Mouse (Mus musculus): ENCODE measurements around the gene Hoxd9.

The Hoxd9 gene

DNA sequence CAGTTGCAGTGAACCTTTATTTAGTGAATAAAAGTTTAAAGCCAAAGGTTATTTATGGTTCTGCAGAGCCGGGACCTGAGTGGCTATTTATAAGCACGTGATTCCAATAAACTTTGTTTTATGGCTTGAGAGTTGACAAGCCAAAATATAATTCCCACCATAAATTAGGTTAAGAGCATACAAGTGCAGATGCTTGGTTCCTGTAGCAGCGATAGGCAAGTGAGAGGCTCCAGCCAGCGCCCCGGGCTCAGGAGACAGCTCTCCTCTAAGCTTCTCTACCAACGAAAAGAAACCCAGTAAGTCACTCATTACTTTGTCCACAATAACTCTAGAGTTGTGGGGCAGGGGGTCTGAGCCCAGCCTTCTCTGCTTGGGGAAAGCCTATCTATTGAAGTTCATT, 24.4 kb downstream of the Hoxd9 start:
- in situ Hi-C loops (cut with MboI; ENCODE audit: unreplicated experiment in 2 of 2), result loop anchor here (25.0 kb wide), 4 partner anchors 340 to 1240 kb away; no protein-coding TSS in a partner anchor

DNA sequence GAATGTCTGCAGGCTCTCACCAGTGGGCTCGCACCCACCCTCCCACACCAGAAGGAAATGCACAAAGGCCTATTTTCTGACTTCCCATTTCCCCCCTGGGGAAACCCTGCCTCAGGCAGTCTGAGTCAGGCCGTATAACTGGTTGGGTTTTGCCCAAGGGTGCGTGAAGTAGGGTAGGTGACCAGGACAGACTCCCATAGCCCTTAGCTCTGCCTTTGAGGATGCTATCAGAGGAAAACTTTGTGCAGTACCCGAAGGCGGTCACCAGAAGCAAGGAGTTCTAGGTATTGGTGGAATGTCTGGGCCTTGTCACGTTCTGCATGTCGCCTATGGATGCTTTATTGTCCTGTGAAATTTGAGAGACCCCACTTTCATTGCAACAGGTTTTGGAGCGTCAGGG, 25.4 kb downstream of the Hoxd9 start:
- in situ Hi-C loops (cut with MboI; ENCODE audit: unreplicated experiment in 2 of 2), result loop anchor here (25.0 kb wide), 4 partner anchors 339 to 1239 kb away; no protein-coding TSS in a partner anchor

DNA sequence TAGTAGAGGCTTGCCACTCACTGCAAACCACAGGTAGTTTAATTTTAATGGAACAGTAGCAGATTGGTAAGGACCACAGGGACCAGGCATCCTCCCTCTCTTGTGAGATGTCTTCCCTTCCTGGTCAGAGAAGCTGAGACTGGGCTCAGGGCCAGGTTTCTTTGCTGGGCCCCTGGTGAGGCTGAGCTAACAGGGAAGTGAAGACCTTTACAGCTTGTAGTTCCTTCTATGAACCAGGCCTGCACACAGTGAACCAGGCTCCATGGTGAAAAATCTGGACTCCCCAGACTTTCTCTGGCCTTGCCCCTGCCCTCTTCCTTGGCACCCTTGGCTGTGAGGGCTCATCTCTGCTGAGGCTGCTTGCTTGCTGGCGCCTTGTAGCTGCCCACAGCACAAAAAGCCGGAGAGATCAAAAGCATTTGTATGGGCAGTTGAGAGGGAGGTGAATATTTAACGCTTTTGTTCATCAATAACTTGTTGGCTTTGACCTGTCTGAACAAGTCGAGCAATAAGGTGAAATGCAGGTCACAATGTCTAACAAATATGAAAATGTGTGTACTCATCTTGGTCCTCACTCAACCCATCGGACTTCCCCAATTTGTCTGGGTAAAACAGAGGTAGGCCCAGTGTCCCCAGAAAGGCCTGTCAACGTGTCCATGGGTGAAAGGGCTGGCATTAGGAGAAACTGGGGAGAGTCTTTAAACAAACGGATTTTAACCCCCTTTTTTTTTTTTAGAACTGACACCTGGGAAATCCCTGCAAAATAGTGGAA, 26.9 kb downstream of the Hoxd9 start:
- in situ Hi-C loops (cut with MboI; ENCODE audit: unreplicated experiment in 2 of 2), result loop anchor here (25.0 kb wide), 5 partner anchors 338 to 1288 kb away; no protein-coding TSS in a partner anchor

DNA sequence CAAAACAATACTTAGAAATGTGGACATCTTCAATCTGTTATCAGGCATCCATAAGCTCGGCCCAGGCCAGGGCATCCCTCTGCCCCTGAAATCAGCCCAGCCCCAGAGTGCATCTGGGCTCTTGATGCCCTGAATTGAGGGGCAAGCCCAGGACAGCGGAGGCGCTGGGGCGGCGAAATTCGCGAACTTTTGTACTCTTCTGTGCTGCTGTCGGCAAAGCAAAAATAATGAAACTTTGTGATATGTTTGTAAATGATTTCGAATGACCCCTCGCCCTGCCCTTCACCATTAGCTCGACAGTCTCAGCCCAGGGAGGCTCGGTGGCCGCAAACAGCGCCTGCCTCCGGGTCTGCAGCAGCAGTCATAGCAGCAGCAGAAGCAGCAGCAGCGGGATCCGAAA, 27.6 kb downstream of the Hoxd9 start:
- in situ Hi-C loops (cut with MboI; ENCODE audit: unreplicated experiment in 2 of 2), result loop anchor here in 1 of 2 experiments (25.0 kb wide), 1 partner anchor 1287 kb away; no protein-coding TSS in a partner anchor

DNA sequence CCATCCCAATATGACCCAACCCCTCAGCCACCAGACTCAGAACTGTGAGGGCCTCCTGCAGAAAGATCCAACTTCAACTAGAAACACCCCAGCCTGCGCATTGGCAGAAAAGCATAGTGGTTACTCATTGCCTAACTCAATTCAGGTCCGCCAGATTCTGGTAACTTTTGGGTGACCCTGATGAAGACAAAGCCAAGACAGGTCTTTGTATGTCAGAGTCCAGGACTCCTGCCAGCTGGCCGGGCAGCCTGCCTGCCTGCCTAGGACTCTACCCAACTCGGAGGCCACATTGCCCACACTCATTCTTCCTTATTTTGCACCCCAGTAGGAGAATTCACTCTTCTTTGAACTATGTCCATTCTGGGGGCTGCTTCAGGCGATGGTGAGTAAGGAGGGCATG, 29.0 kb downstream of the Hoxd9 start, which contains the start of gene Gm28230:
Gm28230 (plus strand) TSS at position 178 of the 400 bp plus-strand sequence.
- in situ Hi-C loops (cut with MboI; ENCODE audit: unreplicated experiment in 2 of 2), result loop anchor here in 1 of 2 experiments (25.0 kb wide), 1 partner anchor 1286 kb away; no protein-coding TSS in a partner anchor

DNA sequence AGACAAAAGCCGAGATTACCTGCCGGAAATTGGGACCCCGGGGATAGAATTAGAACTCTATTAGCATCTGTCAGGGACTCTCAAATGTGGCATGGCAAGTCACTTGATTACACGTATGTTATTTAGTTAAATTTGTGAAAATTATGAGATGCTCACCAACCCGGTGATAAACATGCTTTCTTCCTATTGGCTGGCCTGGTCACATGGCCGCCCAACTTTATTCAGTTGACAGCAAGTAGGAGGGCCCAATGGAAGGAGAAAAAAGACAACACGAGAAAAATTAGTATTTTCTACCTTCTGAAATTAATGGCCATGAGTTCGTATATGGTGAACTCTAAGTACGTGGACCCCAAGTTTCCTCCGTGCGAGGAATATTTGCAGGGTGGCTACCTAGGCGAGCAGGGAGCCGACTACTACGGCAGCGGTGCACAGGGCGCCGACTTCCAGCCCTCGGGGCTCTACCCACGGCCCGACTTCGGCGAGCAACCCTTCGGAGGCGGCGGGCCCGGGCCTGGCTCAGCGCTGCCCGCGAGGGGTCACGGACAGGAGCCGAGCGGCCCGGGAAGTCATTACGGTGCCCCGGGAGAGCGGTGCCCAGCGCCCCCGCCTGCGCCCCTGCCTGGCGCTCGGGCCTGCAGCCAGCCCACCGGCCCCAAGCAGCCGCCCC, 29.6 kb downstream of the Hoxd9 start:
- in situ Hi-C loops (cut with MboI; ENCODE audit: unreplicated experiment in 2 of 2), result loop anchor here in 1 of 2 experiments (25.0 kb wide), 1 partner anchor 1285 kb away; no protein-coding TSS in a partner anchor

DNA sequence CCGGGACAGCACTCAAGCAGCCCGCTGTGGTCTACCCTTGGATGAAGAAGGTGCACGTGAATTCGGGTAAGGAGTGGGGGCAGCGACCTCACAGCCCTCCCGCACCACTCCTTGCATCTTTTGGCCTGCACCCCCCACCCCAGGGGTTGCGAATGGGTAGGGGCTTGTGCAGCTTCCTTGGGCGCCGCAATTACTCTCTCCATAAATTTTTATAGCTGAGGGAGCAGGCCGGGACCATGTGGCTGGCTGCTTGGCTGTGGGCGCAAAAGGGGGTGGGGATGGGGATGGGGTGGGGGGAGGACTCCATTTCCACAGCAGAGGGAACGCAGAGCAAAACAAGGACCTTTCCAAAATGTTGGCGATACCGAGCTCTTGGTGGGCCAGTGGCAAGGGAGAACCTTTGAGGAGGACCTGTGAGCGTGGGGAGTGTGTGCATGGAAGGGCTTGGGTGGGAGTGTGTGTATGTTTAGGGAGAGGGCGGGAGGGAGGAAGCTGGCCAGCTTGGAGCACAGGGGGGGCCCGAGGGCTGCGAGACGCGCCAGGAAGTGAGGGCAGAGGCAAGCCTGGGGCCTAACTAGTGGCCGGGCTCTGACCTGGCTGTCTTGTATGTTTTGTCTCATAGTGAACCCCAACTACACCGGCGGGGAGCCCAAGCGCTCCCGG, 30.2 kb downstream of the Hoxd9 start:
- in situ Hi-C loops (cut with MboI; ENCODE audit: unreplicated experiment in 2 of 2), result loop anchor here in 1 of 2 experiments (25.0 kb wide), 1 partner anchor 1285 kb away; no protein-coding TSS in a partner anchor

DNA sequence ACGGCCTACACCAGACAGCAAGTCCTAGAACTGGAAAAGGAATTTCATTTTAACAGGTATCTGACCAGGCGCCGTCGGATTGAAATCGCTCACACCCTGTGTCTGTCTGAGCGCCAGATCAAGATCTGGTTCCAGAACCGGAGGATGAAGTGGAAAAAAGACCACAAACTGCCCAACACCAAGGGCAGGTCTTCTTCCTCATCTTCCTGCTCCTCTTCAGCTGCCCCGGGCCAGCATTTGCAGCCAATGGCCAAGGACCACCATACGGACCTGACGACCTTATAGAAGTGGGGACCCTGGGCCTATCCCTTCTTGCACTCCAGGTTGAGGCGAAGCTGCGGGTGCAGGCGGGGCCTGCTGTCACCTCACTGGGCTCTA, 30.8 kb downstream of the Hoxd9 start:
- in situ Hi-C loops (cut with MboI; ENCODE audit: unreplicated experiment in 2 of 2), result loop anchor here in 1 of 2 experiments (25.0 kb wide), 1 partner anchor 1284 kb away; no protein-coding TSS in a partner anchor

DNA sequence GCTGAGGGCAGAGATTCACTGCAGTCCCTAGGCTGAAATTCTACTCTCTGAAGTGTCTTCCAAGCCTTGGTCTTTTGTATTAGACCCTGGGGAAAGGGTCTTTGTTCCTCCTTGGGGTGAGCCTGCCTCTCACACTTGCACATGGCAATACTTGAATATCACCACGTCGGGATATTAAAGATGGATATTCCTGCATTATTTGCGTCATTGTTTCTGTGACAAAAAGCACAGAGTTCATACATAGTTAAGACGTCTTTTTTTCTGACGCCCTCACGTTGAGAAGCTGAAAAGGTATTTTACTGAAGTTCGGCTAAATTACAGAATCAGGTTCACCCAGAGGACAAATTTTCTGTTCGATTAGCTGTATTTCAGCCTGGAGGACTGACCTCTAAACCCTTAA, 32.8 kb downstream of the Hoxd9 start:
- in situ Hi-C loops (cut with MboI; ENCODE audit: unreplicated experiment in 2 of 2), result loop anchor here in 1 of 2 experiments (25.0 kb wide), 1 partner anchor 1282 kb away; no protein-coding TSS in a partner anchor

DNA sequence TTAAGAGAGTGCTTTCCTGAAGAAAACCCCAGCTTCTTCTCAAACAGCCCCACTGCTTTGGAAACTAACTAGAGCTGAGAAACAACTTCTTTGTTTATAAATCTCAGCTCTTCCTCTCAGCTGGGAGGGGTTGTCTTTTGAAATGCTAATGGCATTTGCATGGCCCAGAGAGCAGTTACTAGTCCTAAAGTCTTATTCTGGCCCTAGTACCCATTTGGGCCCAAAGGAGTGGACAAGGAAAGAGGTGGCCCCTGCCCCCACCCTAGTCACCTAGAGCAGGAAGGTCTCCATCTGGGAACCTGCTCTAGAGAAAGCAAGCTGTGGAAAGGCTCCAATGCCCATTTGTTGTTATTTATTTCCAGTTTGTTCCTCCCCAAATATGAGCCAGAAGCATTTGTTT, 33.5 kb downstream of the Hoxd9 start:
- in situ Hi-C loops (cut with MboI; ENCODE audit: unreplicated experiment in 2 of 2), result loop anchor here in 1 of 2 experiments (25.0 kb wide), 1 partner anchor 1281 kb away; no protein-coding TSS in a partner anchor

DNA sequence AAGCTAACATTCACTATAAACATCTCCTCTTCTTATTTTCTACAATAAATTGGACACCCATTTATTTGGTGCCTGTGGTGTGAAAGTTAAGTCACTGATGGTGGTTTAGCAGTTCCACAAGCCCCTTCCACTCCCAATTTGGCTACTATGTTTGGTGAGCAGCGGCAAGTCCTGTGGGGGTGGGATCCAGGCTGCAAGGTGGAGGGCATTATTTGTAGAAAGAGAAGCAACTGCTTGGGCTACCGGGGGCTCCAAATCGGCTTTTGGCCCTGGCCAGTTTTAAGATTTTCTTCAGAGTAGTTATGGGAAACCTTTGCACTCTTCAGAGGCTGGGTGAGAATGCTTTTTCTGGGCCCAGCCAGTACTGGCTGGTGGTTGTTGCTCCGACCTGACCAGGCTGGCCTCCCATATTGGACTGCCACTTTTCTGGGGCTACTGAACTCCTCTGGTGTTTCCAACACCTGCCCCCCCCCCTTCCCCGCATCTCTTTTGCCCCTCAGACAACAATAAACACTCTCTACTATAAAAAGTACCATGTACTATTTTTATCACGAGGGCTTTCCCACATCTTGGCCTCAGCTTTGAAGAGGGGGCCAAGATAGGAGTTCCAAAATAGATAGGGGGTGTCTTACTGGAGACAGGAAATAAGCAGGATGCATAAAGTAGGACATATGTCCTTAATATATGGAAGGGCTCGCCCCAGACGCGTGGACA, 34.4 kb downstream of the Hoxd9 start:
- in situ Hi-C loops (cut with MboI; ENCODE audit: unreplicated experiment in 2 of 2), result loop anchor here in 1 of 2 experiments (25.0 kb wide), 1 partner anchor 1280 kb away; no protein-coding TSS in a partner anchor

DNA sequence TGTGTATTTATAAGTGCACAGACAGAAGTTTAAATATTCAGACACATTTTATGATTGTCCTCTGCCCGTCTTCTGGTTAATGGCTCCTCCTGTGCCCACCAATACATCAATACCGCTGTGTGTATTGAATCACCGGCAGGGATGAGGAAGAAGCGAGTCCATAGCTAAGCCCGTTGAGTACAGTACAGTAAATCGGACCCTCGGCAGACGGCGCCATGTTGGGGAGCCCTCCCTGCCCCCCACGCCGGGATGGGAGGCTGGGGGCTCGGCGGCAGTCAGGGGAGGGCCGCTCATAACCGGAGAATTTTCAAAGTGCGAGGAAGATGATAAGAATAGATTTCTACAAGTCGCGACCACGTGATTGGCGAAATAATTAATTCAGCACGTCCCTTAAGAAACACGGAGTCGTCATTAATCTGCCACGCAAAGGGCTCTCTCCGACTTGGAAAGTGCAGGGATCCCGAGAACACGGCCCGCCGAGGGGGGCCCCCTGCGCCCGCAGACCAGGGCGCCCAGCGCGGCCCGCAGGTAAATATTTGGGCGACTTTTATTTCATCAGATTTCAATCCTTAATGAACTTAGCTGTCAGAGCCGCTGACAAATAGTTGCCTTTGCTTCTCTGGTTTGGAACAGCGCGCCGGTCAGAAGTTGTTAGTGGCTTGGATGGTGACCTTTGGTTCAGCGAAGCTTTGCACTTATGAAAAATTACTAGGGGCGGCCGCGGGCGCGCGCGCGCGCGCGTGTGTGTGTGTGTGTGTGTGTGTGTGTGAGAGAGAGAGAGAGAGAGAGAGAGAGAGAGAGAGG, 35.2 kb downstream of the Hoxd9 start:
- in situ Hi-C loops (cut with MboI; ENCODE audit: unreplicated experiment in 2 of 2), result loop anchor here in 1 of 2 experiments (25.0 kb wide), 1 partner anchor 1280 kb away; no protein-coding TSS in a partner anchor

DNA sequence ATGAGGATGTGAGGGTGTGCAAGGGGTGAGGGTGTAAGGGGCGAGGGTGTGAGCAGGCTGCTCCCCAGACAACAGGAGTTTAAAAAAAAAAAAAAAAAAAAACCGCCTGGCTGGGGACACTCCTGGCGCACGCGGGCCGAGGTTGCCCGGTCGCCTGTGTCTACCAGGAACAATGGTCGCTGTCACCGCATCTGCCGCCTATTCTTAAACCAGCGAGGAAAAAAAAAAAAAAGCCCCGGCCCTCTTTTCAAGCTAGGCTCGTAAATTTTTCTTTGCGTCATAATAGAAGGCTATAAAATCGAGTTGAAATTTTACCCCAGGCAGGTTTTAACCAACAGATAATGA, 35.8 kb downstream of the Hoxd9 start:
- in situ Hi-C loops (cut with MboI; ENCODE audit: unreplicated experiment in 2 of 2), result loop anchor here in 1 of 2 experiments (25.0 kb wide), 1 partner anchor 1279 kb away; no protein-coding TSS in a partner anchor

DNA sequence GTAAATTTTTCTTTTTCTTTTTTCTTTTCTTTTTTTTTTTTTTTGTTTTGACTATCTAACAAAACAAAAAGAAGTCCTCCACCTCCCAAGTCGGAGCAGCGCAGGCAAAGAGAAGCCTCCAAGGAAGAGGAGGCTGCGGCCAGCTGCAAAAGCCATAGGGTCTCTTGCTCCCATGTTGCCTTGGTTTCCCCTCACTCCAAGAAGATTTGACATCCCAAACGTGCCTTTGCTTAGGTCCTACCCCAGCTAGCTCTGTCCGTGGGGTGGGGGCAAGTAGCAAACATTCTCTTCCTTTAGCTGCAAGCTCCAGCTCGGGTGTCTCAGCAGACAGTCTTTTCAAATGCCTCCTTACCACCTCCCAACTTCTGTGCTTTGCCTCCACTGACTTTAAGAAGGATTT, 36.2 kb downstream of the Hoxd9 start:
- in situ Hi-C loops (cut with MboI; ENCODE audit: unreplicated experiment in 2 of 2), result loop anchor here in 1 of 2 experiments (25.0 kb wide), 1 partner anchor 1279 kb away; no protein-coding TSS in a partner anchor

DNA sequence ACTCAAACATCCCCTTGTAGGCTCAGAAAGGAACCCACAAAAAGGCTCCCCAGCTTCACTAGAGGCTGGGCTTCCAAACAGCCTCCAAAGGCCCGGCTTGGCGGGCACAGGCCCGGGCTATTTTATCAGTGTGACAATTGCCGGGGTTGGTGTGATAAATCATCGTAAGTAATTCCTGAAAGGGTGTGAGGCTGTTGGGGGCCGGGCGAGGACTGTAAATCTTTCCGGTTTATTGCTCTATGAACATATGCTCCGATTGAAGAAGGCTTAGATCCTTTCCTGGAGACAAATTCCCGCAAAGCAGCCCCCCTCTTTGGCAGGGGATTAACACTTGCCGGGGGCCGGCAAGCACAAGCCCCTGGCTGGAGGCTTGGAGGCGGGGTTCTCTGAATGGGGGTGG, 36.9 kb downstream of the Hoxd9 start:
- in situ Hi-C loops (cut with MboI; ENCODE audit: unreplicated experiment in 2 of 2), result loop anchor here in 1 of 2 experiments (25.0 kb wide), 1 partner anchor 1278 kb away; no protein-coding TSS in a partner anchor

DNA sequence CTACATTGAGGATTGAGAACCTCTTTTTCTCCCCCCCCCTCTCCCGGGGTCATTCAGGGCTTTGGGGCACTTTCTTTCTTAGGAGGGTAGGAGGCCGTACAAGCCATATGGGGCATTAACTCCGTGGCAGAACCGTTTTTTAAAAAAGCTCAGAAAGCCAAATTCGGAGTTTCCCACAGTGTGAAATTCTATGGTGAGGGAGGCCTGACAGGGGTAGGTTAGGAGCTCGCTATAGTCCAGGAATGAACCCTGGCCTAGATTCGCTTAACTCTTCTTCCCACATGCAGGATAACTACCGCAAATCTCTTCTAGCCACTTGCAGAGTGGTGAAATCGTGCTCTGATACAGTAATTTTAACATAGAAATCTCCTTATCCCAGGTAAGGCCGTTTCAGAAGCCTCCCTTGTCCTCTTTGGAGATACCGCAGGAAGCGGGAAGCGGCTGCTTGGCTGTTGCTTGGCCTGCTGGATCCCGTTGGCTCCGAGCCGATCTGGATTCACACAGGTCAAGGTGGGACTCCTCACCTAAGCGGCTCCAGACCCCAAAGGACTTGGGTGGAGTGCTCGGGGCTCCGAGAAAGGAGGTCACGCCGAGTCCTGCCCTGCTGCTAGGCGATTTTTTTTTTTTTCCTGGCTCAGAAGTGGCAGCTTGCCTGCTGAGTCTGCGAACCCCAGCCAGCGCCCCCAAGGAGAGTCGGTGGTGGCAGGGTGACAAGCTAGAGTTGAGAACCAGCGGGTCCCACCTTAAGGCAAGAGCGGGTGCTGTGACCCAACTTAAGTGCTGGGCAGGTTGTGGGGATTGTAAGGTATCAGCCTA, 37.7 kb downstream of the Hoxd9 start:
- in situ Hi-C loops (cut with MboI; ENCODE audit: unreplicated experiment in 2 of 2), result loop anchor here in 1 of 2 experiments (25.0 kb wide), 1 partner anchor 1277 kb away; no protein-coding TSS in a partner anchor

DNA sequence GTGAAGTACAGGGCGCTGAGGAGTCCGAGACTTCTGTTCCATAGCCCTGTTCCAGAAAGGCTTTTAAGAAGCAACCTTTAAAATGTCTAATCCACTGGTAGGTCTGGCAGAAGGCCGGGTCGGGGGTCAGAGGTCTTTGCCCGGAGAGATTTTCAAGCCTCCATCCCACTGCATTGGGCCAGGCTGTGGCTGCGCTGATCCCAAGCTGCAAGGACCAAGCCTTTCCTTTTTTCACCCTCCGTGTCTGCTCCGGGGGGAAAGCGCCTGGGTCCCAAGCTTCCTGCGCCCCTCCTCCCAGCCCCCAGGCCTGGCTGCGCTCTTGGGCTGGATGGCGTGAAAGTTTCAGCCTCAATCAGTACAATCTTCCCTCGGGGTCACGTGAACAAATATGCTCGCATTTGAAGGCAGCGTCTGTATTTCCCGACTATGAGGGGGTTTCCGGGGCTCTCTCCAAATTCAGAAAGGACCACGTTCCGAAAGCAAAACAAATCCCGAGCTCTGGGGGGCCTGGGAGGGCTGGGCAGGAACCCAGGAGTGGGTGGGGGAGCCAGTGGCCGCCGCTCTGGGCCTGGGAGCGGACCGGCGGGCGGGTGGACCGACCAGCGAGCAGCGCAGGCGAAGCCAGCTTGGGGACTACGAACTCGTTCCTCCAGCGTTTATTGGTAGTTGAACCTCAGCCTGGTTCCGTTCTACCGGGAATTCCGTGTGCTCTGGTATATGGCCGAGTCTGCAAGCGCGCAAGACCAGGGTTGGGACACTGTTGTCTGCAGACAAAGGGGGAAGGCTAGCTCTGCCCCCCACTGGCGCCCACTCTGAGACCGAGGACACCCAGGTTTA, 38.5 kb downstream of the Hoxd9 start:
- in situ Hi-C loops (cut with MboI; ENCODE audit: unreplicated experiment in 2 of 2), result loop anchor here in 1 of 2 experiments (25.0 kb wide), 1 partner anchor 1276 kb away; no protein-coding TSS in a partner anchor
